Mouse (Mus musculus) CH12.LX (cell line): ENCODE measurements around the gene Gm6902. TPM values are rescaled to one million over a fixed set of nuclear protein-coding genes. Genes with fewer than 3 reads are reported as not detected.
"Not testable (repeated sequence)": the region's sequence is repeated elsewhere in the genome, so short reads cannot be mapped to it uniquely, and the experiment has no call there.

ENCODE experiments used
- DNase-seq: peaks from one replicate; pipeline ENCODE4 v3.0.0-alpha.2; 2013; ENCODE audit errors: extremely low read depth
- H3K27ac ChIP-seq: 2 replicates; pipeline ENCODE4 v1.5.1; 2012; ENCODE audit warnings: low read depth, mild to moderate bottlenecking, control low read depth, moderate library complexity; ENCODE audit not compliant: insufficient read depth
- H3K27me3 ChIP-seq: replicated peaks from 2 replicates; pipeline ENCODE3; 2012; ENCODE audit warnings: inconsistent platforms
- H3K36me3 ChIP-seq, 2 experiments: replicated peaks in 1 of 2; 2 replicates each; pipeline versions ENCODE3 to v1.6.1; 2012; ENCODE audit warnings: inconsistent platforms in 1 of 2, low read length in 1 of 2, mild to moderate bottlenecking in 1 of 2, mixed read lengths in 1 of 2, moderate library complexity in 1 of 2; ENCODE audit not compliant: control insufficient read depth in 1 of 2, insufficient read depth in 1 of 2
- H3K4me1 ChIP-seq, 2 experiments: 2 replicates each; pipeline ENCODE4 v1.6.1; 2012; ENCODE audit warnings: inconsistent platforms in 1 of 2, moderate library complexity in 1 of 2; ENCODE audit not compliant: insufficient read depth in 2 of 2, control insufficient read depth in 1 of 2
- H3K4me2 ChIP-seq: 2 replicates; pipeline ENCODE4 v1.6.1; 2012; ENCODE audit warnings: low read depth, mild to moderate bottlenecking, control low read depth; ENCODE audit not compliant: poor library complexity, insufficient read depth, severe bottlenecking
- H3K4me3 ChIP-seq, 3 experiments: fragments of 150-350 bp in 1 of 3; sonication (generic) in 1 of 3; replicated peaks in 1 of 3; 2 replicates each; pipeline versions ENCODE3 to v1.5.1; 2011 to 2012; ENCODE audit warnings: low read depth in 2 of 3, low read length in 2 of 3, mild to moderate bottlenecking in 2 of 3, moderate library complexity in 2 of 3, control low read depth in 1 of 3, improper control_type of control experiment in 1 of 3, inconsistent platforms in 1 of 3, mixed read lengths in 1 of 3; ENCODE audit not compliant: poor library complexity in 1 of 3
- H3K79me2 ChIP-seq: replicated peaks from 2 replicates; pipeline ENCODE4 v1.6.1; 2012; ENCODE audit warnings: mild to moderate bottlenecking, moderate library complexity; ENCODE audit not compliant: control insufficient read depth, poor library complexity, insufficient read depth, severe bottlenecking; ENCODE audit errors: extremely low read depth
- H3K9ac ChIP-seq: 2 replicates; pipeline ENCODE4 v1.6.1; 2012; ENCODE audit warnings: low read depth, mild to moderate bottlenecking, control low read depth, moderate library complexity; ENCODE audit not compliant: insufficient read depth
- H3K9me3 ChIP-seq: replicated peaks from 2 replicates; pipeline ENCODE3; 2012; ENCODE audit warnings: low read length, inconsistent platforms, mixed read lengths
- dilution Hi-C: fragments of 300-500 bp; cut with MboI; formaldehyde crosslinking; loops from 2 replicates; pipeline ENCODE4 v1.14.3; 2020; ENCODE audit warnings: low sequenced_read_pairs; ENCODE audit not compliant: extremely low pct_unique_long_range_greater_than_20kb, extremely low pct_ligation_motif_present
- in situ Hi-C: fragments of 300-500 bp; cut with MboI; formaldehyde crosslinking; loops from 3 replicates; pipeline ENCODE4 v1.14.3; 2019; ENCODE audit warnings: low sequenced_read_pairs, low pct_ligation_motif_present, low pct_unique_long_range_greater_than_20kb, mixed read lengths
- polyA plus RNA-seq: library from polyadenylated mRNA; unstranded; fragments of >175 nt; gene quantifications from 2 replicates; pipeline ENCODE4 v1.2.1, GENCODE M21; 2012; ENCODE audit warnings: low read depth; ENCODE audit not compliant: insufficient read length
- total RNA-seq, 2 experiments: library from RNA; depleted of rRNA; stranded (reverse); fragments of 300-350 nt in 1 of 2; fragments of >200 nt in 1 of 2; gene quantifications; 2 replicates each; pipeline ENCODE4 v1.2.3; 2012 to 2014

Gene Gm6902
- not detected in 2 replicates for total RNA-seq (2012; rRNA removed)
- not detected in 2 replicates for total RNA-seq (2014; rRNA removed)
- polyA plus RNA-seq, result not detected in 2 replicates

GRCm38 (mm10) chr7:23278800-23279199, at the start of gene Gm6902:
Gene Gm6902, minus strand, starts transcription at chr7:23278900.
- dilution Hi-C loops, H3K27ac ChIP-seq, in situ Hi-C loops, DNase-seq, H3K36me3 ChIP-seq, H3K27me3 ChIP-seq, H3K4me3 ChIP-seq, H3K79me2 ChIP-seq, H3K9ac ChIP-seq, H3K4me2 ChIP-seq, H3K9me3 ChIP-seq, H3K4me1 ChIP-seq: not testable (repeated sequence)

GRCm38 (mm10) chr7:23300892-23301291, 22.2 kb upstream of the Gm6902 start, which contains the start of gene Nlrp4e:
Gene Nlrp4e, plus strand, starts transcription at chr7:23301192.
- H3K27ac ChIP-seq, H3K4me1 ChIP-seq, DNase-seq, dilution Hi-C loops, H3K9ac ChIP-seq, H3K79me2 ChIP-seq, H3K4me2 ChIP-seq, H3K9me3 ChIP-seq, H3K27me3 ChIP-seq, H3K36me3 ChIP-seq, in situ Hi-C loops, H3K4me3 ChIP-seq: not testable (repeated sequence)

- DNase-seq, H3K27me3 ChIP-seq, H3K4me2 ChIP-seq, in situ Hi-C loops, dilution Hi-C loops, H3K9ac ChIP-seq, H3K4me1 ChIP-seq, H3K79me2 ChIP-seq, H3K36me3 ChIP-seq, H3K4me3 ChIP-seq, H3K27ac ChIP-seq, H3K9me3 ChIP-seq: not testable (repeated sequence)
These were observed 27.1 kb downstream of the Gm6902 start, which contains the start of gene Vmn1r166 for GRCm38 (mm10) chr7:23251582-23251981. Gene Vmn1r166, minus strand, starts transcription at chr7:23251682.

Other genes starting within 250 kb of the Gm6902 start
- gene Vmn1r163, start 223.4 kb downstream of the Gm6902 start, total RNA-seq (2012; rRNA removed), result not detected in 2 replicates
- gene Vmn1r163, start 223.4 kb downstream of the Gm6902 start, total RNA-seq (2014; rRNA removed), result not detected in 2 replicates
- not detected in 2 replicates for gene Vmn1r163, start 223.4 kb downstream of the Gm6902 start, polyA plus RNA-seq
- not detected in 2 replicates for gene Gm8720, start 211.4 kb downstream of the Gm6902 start, total RNA-seq (2012; rRNA removed)
- not detected in 2 replicates for gene Gm8720, start 211.4 kb downstream of the Gm6902 start, total RNA-seq (2014; rRNA removed)
- not detected in 2 replicates for gene Gm8720, start 211.4 kb downstream of the Gm6902 start, polyA plus RNA-seq
- gene Gm10662, start 134.4 kb downstream of the Gm6902 start, total RNA-seq (2012; rRNA removed), result not detected in 2 replicates
- gene Gm10662, start 134.4 kb downstream of the Gm6902 start, total RNA-seq (2014; rRNA removed), result not detected in 2 replicates
- not detected in 2 replicates for gene Gm10662, start 134.4 kb downstream of the Gm6902 start, polyA plus RNA-seq
- not detected in 2 replicates for gene Vmn1r165, start 61.6 kb downstream of the Gm6902 start, total RNA-seq (2012; rRNA removed)
- gene Vmn1r165, start 61.6 kb downstream of the Gm6902 start, total RNA-seq (2014; rRNA removed), result not detected in 2 replicates
- gene Vmn1r165, start 61.6 kb downstream of the Gm6902 start, polyA plus RNA-seq, result not detected in 2 replicates
- gene Vmn1r166, start 27.2 kb downstream of the Gm6902 start, total RNA-seq (2012; rRNA removed), result not detected in 2 replicates
- not detected in 2 replicates for gene Vmn1r166, start 27.2 kb downstream of the Gm6902 start, total RNA-seq (2014; rRNA removed)
- gene Vmn1r166, start 27.2 kb downstream of the Gm6902 start, polyA plus RNA-seq, result not detected in 2 replicates
- not detected in 2 replicates for gene Nlrp4e, start 22.3 kb upstream of the Gm6902 start, total RNA-seq (2012; rRNA removed)
- gene Nlrp4e, start 22.3 kb upstream of the Gm6902 start, total RNA-seq (2014; rRNA removed), result not detected in 2 replicates
- gene Nlrp4e, start 22.3 kb upstream of the Gm6902 start, polyA plus RNA-seq, result not detected in 2 replicates
- gene Nlrp5, start 107.0 kb upstream of the Gm6902 start, total RNA-seq (2012; rRNA removed), result not detected in 2 replicates
- gene Nlrp5, start 107.0 kb upstream of the Gm6902 start, total RNA-seq (2014; rRNA removed), result not detected in 2 replicates
- not detected in 2 replicates for gene Nlrp5, start 107.0 kb upstream of the Gm6902 start, polyA plus RNA-seq
- not detected in 2 replicates for gene Vmn1r167, start 228.3 kb upstream of the Gm6902 start, total RNA-seq (2012; rRNA removed)
- gene Vmn1r167, start 228.3 kb upstream of the Gm6902 start, total RNA-seq (2014; rRNA removed), result not detected in 2 replicates
- not detected in 2 replicates for gene Vmn1r167, start 228.3 kb upstream of the Gm6902 start, polyA plus RNA-seq